Mouse (Mus musculus) testis, adult 2 months (tissue): Measurements from ENCODE around the gene Morn2.

Experiments used
- CTCF ChIP-seq: fragments of 200-500 bp; IDR thresholded peaks from 2 replicates; pipeline ENCODE4 v1.5.1; 2012; ENCODE audit warnings: low read depth, mild to moderate bottlenecking, inconsistent platforms, low read length, moderate library complexity; ENCODE audit not compliant: control insufficient read depth, insufficient read depth, insufficient replicate concordance
- POLR2A ChIP-seq: fragments of 200-500 bp; IDR thresholded peaks from 2 replicates; pipeline ENCODE4 v1.6.1; 2012; ENCODE audit warnings: low read depth, mild to moderate bottlenecking, inconsistent platforms, low read length, moderate library complexity; ENCODE audit not compliant: control insufficient read depth

DNA sequence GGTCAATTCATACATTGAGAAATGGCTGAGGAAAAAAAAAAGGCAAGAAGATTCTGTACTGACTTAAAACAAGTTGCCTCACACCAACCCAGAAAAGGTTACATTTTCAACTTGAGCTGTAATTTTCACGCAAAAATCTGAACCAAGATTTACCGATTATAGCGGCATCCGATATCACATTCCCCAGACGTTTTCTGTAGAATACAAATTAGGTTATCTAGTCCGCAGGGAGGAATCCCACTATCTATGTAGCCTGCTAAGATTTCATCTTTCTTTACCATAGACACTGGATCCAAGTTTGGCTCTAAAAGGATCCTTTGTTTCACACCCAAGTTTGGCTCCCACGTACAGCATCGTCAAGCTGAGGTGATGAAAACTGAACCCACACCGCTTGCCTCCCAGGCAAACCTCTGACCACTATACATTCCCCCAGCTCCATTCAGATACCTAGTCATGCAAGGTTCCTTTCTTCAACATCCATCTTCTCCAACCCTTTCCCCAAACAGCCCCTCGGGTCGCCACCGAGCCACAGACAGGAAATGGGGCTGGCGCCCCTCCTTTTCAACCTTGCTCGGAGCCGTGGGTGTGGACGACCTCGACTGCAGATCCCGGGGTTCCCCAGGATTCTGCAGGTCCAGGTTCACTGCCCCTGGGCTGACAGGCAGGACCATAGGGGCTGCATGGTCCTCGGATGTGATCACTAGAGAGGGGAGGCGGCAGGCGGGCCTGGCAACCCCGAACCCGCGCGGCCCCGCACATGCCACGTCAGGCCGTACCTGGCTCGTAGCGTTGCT is 526 bp upstream of the Morn2 start:
- TF ChIP-seq CTCF (no peak), POLR2A (no peak)
